Mouse (Mus musculus): ENCODE results near the gene Zscan2.
A peak's percentile ranks its signal among the peaks of the same experiment; 100 is the strongest.
"Not testable (repeated sequence)": the region's sequence is repeated elsewhere in the genome, so short reads cannot be mapped to it uniquely, and the experiment has no call there.

The Zscan2 gene

DNA sequence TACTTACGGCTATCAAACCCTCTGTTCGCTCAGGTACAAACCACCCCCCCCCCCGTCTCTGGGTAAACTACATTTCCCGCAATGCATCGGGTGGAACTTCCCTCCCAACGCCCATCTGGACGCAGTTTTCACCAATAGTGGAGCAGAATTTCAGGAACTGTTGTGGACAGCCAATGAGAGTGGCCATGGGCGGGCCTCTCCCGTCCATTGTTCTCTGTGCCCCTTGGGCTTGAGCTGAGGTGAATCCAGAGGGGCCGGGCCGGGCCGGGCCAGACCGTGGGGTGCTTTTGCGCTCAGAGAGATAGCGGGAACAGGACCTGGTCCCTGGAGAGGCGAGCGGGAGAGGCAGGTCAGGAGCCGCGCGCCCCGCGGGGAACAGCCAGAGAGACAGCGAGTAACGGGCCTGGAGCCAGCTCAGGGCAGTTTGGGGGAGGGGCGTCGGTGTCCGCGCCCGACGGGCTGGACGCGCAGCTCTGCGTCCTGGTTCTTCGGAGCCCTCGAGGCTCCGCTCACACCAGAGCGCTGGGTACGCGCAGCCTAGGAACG, at the start of gene Zscan2:
Zscan2 (plus strand) TSS at position 192 of the 546 bp plus-strand sequence.
- DNase-seq (ENCODE audit: low spot score in 2 of 2), result peak; percentile 88 to 89

DNA sequence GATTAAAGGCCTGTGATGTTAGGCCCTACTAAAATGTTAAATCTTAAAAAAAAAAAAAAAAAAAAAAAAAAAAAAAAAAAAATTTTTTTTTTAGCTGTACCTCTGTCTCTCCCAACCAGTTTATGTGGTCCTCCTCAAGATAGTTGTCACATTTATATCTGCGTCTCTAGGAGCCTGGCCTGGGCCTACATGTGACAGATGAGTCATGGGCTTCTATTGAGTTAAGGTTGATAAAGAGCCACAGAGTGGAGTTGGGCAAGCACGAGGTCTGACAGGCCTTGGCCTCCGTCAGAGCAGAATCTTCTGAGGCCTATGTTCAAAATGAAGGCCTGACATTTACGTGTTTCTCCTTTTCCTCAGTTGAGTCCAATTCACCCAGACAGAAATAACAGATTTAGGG, 47.3 kb upstream of the Zscan2 start:
- DNase-seq (ENCODE audit: low spot score in 2 of 2), result no peak

- DNase-seq (ENCODE audit: low spot score in 2 of 2), result no peak
These were observed 44.1 kb upstream of the Zscan2 start for GRCm38 (mm10) chr7:80816641-80817040.

- DNase-seq (ENCODE audit: low spot score in 2 of 2), result no peak
These were observed 39.9 kb upstream of the Zscan2 start for GRCm38 (mm10) chr7:80820838-80821237.

GRCm38 (mm10) chr7:80823267-80823666, 37.5 kb upstream of the Zscan2 start:
- DNase-seq (ENCODE audit: low spot score in 2 of 2), result no peak

DNA sequence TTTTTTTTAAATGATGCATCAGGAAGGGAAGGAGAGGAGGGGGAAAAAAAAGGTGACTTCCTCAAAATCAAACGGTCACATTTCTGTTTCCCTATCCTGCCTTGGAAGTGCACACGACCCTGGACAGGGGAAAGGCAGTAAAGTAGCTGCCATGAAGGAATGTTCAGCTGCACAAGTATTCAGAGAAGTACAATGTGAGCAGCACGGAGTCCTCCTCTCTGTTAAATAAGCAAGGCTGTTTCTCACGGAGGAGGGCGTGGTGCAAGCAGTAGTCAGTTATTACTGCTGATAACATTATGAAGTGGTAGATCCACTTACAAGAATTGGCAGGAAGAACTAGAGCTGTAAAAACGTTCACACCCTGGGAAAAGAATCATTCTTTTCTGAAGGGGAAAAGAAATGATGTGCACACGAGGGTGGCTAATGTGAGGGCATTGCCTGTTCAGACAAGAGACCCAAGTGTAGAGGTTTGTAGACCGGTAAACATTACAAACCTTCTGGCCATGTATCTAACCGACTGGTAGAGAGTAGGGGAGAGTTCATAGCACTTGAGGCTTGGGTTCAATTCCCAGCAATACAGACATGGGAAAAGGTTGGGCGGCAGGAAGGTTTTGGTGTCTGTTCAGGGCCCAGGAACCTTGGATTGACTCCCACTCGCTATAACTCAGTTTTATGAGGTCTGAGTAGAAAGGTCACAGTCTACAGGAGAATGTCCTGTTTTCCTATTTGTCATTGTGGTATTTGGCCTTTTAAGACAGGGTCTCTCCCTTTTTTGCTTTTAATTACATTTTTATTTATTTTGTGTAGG, 36.6 kb upstream of the Zscan2 start:
- no peak for DNase-seq (ENCODE audit: low spot score in 2 of 2)

GRCm38 (mm10) chr7:80825843-80826403, 34.8 kb upstream of the Zscan2 start, which contains the start of gene Iqgap1:
Gene Iqgap1, minus strand, starts transcription at chr7:80825974.
- DNase-seq (ENCODE audit: low spot score in 2 of 2), result no peak

DNA sequence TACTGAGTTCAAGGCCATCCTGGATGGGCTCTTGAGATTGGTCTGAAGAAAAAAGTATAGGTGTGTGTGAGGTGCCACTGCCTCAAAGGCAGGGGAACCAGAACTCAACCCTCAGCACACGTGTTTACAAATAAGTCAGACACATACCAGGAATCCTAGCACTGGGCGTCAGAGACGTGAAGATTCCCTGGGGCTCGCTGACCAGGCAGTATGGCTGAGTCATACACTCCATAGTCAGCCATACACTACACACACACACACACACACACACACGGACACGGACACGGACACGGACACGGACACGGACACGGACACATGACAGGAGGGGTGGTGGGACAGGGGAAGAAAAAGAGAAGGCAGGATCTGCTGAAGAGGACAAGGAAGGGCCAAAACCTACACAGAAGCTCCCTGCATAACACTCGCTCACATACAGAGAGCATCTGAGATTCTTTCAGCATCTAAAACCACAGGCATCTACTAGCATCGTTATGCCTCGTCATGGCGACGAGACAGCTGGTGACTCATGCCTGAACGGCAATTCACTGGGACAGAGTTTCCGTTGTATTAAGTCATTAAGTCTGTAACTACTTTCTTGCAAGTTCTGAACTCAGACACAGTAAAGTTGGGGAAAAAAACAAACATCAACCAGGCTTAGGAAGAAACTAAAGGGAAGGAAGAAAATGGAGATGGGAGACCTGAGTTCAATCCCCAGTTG, 32.4 kb upstream of the Zscan2 start:
- DNase-seq (ENCODE audit: low spot score in 2 of 2), result no peak

DNA sequence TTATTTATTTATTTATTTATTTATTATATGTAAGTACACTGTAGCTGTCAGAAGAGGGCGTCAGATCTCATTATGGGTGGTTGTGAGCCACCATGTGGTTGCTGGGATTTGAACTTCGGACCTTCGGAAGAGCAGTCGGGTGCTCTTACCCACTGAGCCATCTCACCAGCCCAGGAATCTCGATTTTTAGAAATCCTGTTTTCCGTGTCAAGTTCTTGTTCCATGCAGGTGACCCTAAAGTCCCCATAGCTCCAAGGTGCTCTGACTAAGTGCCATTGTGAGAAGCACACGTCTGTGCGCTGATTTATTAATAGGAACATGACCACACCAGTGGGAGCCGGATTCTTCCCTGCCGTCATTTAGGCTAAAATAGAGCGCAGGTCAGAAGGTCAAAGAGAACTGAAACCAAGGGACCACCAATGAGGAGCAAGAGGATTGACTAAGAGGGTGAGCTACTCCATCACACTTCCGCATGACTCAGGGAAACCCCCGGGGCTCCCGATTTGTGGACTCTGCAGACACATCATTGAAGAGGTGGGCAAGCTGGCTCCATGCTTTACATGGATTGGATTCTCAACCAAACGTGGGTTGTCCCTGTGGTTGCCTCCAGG, 30.4 kb upstream of the Zscan2 start:
- DNase-seq (ENCODE audit: low spot score in 2 of 2), result no peak

GRCm38 (mm10) chr7:80832191-80832590, 28.5 kb upstream of the Zscan2 start:
- DNase-seq (ENCODE audit: low spot score in 2 of 2), result no peak

GRCm38 (mm10) chr7:80832996-80833650, 27.6 kb upstream of the Zscan2 start:
- not testable (repeated sequence) for DNase-seq (ENCODE audit: low spot score in 2 of 2)

- no peak for DNase-seq (ENCODE audit: low spot score in 2 of 2)
These were observed 26.8 kb upstream of the Zscan2 start for GRCm38 (mm10) chr7:80833651-80834532.

- no peak for DNase-seq (ENCODE audit: low spot score in 2 of 2)
These were observed 24.6 kb upstream of the Zscan2 start for GRCm38 (mm10) chr7:80835984-80836652.

DNA sequence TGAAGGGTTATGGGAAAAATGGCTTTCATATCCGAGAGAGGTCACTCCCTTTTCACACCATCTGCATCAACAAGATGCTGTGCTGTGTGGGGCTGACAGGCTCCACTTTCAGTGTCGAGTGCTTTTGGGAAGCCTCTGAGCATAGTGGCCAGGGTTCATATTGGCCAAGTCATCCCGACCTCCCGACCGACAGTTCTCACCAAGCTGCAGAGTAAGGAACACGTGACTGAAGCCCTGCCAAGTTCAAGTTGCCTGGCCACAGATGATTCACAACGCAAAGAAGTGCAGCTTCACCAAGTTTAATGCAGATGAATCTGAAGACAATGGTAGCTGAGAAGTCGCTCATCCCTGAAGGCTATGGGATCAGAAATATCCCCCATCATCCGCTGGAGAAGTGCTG, 23.0 kb upstream of the Zscan2 start:
- no peak for DNase-seq (ENCODE audit: low spot score in 2 of 2)

DNA sequence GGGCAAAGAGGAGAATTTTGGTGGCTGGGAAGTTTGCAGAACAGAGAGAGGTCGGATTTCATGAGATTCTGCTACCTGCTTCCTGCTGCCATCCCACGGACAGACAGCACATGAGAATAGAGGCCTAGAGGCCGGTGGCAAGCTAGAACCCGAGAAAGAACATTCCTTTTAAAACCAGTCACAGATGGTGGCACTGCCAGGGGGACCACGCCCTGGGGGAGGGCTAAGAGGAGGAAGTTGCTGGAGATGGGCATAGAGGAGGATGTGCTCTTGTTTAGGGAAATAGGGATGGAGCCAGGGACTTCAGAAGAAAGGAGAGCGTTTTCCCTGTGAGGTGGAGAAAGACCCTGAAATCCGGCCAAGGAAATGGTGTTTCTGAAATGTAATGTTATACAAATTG, 22.5 kb upstream of the Zscan2 start:
- no peak for DNase-seq (ENCODE audit: low spot score in 2 of 2)

DNA sequence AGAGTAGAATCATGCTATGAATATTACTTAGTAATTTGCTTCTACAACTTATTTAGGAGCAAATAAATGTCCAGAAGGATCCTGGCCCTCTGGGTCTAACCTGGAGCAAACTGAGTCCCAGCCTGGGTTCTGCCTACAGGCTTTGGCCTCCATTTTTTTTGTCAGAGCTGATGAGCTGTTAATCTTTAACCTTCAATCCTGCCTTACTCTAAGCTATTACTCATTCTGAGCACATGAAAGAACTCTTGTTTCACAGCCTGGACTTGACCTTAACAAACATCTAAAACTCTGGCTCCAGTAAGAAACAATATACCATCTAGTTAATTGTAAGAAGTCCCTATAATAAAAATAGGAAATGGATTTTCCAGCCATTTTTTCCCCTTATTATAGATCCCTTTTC, 21.0 kb upstream of the Zscan2 start:
- no peak for DNase-seq (ENCODE audit: low spot score in 2 of 2)

DNA sequence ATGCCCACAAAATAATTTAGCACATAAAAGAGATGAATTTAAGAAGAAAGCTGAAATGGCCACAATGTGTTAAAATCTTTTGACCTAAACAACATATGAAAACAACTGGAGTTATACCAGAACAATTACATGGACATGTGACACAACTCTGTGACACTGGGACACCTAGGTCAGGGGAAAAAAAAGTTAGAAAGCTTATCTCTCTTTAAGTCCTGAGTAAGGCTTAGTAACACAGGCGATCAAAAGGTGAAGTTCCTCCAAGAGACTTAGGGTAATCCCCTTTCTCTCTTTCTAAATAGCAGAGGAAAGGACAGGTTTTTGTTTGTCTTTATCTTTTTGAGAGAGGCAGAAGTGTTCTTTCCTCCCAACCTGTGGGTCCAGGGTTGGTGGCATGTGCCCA, 20.5 kb upstream of the Zscan2 start:
- DNase-seq (ENCODE audit: low spot score in 2 of 2), result no peak

DNA sequence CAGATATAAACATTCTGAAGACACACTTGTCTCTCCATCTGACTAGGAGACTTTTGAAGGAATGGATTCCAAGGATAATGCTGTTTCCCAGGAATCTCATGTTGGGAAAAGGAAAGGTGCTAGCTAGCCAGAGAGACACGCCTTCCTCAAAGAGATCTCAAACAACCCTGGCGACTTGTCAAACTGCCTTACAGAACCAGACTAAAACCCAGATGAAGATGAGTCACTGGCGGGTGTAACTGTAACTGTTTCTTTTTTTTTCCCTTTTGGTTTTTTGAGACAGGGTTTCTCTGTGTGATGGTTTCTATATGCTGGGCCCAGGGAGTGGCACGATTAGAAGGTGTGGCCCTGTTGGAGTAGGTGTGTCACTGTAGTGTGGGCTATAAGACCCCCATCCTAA, 19.8 kb upstream of the Zscan2 start:
- no peak for DNase-seq (ENCODE audit: low spot score in 2 of 2)

DNA sequence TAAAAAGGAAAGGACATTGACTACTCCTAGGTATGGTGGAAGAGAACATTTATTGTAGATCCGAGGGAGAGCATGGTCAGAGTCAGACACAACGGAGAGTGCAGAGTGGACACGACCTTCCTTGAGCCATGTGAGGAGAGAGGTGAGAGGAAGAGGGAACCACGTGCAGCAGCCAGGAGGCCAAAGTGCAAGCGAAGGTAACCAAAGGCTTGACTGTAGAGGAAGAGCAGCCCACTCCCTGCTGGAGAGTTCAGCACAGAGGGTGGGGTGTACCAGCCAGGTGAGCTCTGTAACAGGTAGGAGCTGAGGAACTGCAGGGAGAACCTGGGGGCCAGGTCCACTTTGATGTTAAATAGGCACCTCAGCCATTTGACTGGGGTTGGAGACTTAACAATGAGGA, 18.6 kb upstream of the Zscan2 start:
- DNase-seq (ENCODE audit: low spot score in 2 of 2), result no peak

DNA sequence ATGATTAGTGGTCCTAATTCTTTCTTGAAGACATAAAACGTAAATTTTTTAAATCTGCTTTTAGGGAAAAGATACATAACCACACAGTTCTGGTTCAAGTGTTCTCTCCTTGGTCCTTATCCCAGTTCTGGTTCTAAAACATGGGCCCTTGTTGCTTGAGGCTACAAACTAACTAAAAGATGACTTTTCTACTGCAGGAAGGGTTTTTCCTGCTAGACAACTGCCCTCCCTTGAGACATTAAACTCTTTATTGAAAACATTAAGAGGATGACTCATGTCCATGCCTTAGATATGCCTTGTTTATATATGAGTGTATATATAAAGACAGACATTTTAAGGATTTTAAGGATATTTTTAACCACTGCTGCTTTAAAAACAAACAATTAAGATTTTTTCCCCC, 17.5 kb upstream of the Zscan2 start:
- no peak for DNase-seq (ENCODE audit: low spot score in 2 of 2)
